Mouse (Mus musculus) intestine, embryonic 16.5 days (tissue): ENCODE data around the gene Gan. TPM values are rescaled to one million over a fixed set of nuclear protein-coding genes. Genes with fewer than 3 reads are reported as not detected.

Experiments
- ATAC-seq: fragments of 200-750 bp; cut with Nextera tagmentation; 2 replicates; pipeline ENCODE4 v1.8.0; 2017; ENCODE audit warnings: moderate TSS enrichment, moderate library complexity
- H3K27ac ChIP-seq: fragments of 300-500 bp; sonication (generic); 2 replicates; pipeline ENCODE4 v1.5.1; 2014; ENCODE audit warnings: mild to moderate bottlenecking, low read length
- H3K27me3 ChIP-seq: fragments of 300-500 bp; sonication (generic); replicated peaks from 2 replicates; pipeline ENCODE4 v1.6.1; 2014; ENCODE audit warnings: low read length, control low read depth, mixed read lengths; ENCODE audit not compliant: control insufficient read depth, insufficient read depth
- H3K36me3 ChIP-seq: fragments of 300-500 bp; sonication (generic); 2 replicates; pipeline ENCODE4 v1.6.1; 2014; ENCODE audit warnings: low read length, control low read depth; ENCODE audit not compliant: control insufficient read depth, insufficient read depth
- H3K4me1 ChIP-seq: fragments of 300-500 bp; sonication (generic); 2 replicates; pipeline ENCODE4 v1.6.1; 2014; ENCODE audit warnings: low read length, control low read depth, mixed read lengths; ENCODE audit not compliant: control insufficient read depth, insufficient read depth
- H3K4me2 ChIP-seq: fragments of 300-500 bp; sonication (generic); 2 replicates; pipeline ENCODE4 v1.6.1; 2014; ENCODE audit warnings: low read depth, low read length, control low read depth
- H3K4me3 ChIP-seq: fragments of 300-500 bp; sonication (generic); 2 replicates; pipeline ENCODE4 v1.5.1; 2014; ENCODE audit warnings: mild to moderate bottlenecking, low read length
- H3K9ac ChIP-seq: fragments of 300-500 bp; sonication (generic); 2 replicates; pipeline ENCODE4 v1.6.1; 2014; ENCODE audit warnings: low read depth, low read length
- H3K9me3 ChIP-seq: fragments of 300-500 bp; sonication (generic); 2 replicates; pipeline ENCODE4 v1.6.1; 2016; ENCODE audit warnings: low read length, control low read depth; ENCODE audit not compliant: control insufficient read depth
- WGBS: fragments of 180-500 bp; shearing (Covaris S2); extraction: QIAGEN DNeasy Blood & Tissue Kit; methylation state at CpG from one replicate; pipeline ENCODE4 v1.1.7; 2014; 5-methylcytosine and 5-hydroxymethylcytosine counted together
- polyA plus RNA-seq: library from polyadenylated mRNA; unstranded; fragments of >200 nt; fragmentation: Nextera tagmentation; extraction: Ambion mirVana; gene quantifications from 2 replicates; pipeline ENCODE4 v1.2.1, GENCODE M21; 2015

Gan gene
- polyA plus RNA-seq, 1 experiment from 2014 or later: 1.5 TPM

DNA sequence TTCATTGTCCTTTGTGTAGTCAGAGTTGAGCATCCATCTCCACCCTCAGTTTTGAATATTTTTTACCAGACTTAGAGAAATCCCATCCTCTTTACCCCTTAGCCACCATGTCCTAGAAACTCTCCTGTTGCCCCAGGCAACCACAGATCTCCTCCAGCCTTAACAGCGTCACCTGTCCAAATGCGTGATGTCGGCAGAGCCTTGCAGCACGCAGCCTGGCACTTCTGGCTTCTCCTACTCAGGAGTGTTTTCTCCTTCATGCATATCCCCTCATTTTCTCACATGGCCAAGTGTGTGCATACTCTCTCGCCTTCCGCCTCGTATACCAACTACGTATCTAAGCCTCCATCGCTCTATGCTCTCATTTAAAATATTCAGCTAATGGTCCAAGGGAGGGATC, 39.5 kb upstream of the Gan start:
- Histone ChIP-seq H3K4me1 (0 out of 2 replicates have a peak, but pooled peaks cover 9% of the 10 kb centered on the region), H3K36me3 (no peaks in the 10 kb centered on the region), H3K4me2 (no peak overlapping the region), H3K4me3 (no peak overlapping the region), H3K9me3 (no peaks in the 10 kb centered on the region), H3K27me3 (no peaks in the 10 kb centered on the region), H3K27ac (no peak overlapping the region), H3K9ac (no peak overlapping the region)
- ATAC-seq: no peak
- 89% methylated on average over 9 of the region's 9 CpGs for WGBS

DNA sequence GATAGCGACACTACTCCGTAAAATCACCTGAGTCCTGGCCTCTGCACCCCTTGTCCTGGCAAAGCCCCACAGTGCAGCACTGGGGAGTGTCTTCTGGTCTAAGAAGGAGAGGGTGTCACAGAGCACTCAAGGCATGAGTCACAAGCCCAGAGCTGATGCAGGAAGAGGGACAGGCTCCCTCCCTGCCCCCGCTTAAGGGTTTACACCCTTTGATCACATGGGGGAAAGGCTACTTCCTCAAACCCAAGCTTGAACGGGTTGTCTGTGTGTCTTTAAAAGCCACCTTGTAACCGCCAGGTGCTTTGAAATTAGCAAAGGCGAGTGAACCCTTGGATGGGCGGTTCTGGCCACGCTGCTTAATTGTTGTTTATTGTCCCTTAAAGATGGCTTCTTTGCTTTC, 36.7 kb upstream of the Gan start:
- Histone ChIP-seq H3K4me3 (no peak overlapping the region), H3K9me3 (no peaks in the 10 kb centered on the region), H3K9ac (no peak overlapping the region), H3K36me3 (no peaks in the 10 kb centered on the region), H3K27me3 (no peaks in the 10 kb centered on the region), H3K4me1 (no peaks in the 10 kb centered on the region), H3K27ac (peak overlapping the region; percentile 49), H3K4me2 (no peak overlapping the region)
- WGBS: 39% methylated on average over 8 of the region's 8 CpGs
- peak; percentile 82 for ATAC-seq

DNA sequence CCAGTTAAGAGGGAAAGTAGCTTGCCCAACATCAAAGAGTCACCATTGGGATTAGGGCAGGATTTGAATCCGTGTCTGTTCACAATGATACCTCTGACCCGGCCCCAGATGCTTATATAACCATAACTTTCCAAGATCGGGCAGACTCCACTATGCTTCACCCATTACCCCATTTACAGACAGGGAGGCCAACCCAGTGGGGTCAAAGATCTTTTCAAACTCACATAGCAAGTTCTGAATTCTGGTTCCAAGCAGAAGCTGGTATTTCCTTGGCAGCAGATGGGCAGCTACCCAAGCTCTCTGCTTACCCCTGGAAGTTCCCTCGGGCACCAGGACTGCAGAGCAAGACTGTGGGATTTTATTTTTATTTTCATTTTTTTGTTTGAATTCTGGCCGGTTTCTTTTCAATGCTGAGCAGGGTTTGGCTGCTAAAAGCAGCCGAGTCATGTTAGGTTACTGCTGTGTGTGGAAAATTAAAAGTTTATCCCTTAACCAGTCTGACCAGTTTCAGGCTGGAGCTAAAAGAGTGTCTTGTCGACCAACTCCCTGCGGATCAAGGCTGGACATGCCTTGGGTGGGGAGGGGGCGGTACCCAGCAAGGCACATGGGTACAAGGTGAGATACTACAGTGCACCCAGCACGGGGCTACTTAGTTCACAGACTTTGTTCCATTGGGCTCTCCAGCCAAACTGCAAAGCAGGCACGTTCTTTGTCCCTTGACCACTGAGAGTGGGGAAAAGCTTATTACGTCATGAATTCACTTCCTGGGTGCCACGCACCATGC, 33.9 kb upstream of the Gan start:
- Histone ChIP-seq H3K4me2 (peak overlapping the region; percentile 26; the same call in 1 of the 2 replicates), H3K27ac (peak overlapping the region; percentile 53), H3K9me3 (no peaks in the 10 kb centered on the region), H3K27me3 (no peaks in the 10 kb centered on the region), H3K9ac (peak overlapping the region; percentile 20; the same call in 1 of the 2 replicates), H3K36me3 (no peaks in the 10 kb centered on the region), H3K4me3 (no peak overlapping the region), H3K4me1 (no peaks in the 10 kb centered on the region)
- ATAC-seq: peak; percentile 85
- 52% methylated on average over 13 of the region's 13 CpGs for WGBS

DNA sequence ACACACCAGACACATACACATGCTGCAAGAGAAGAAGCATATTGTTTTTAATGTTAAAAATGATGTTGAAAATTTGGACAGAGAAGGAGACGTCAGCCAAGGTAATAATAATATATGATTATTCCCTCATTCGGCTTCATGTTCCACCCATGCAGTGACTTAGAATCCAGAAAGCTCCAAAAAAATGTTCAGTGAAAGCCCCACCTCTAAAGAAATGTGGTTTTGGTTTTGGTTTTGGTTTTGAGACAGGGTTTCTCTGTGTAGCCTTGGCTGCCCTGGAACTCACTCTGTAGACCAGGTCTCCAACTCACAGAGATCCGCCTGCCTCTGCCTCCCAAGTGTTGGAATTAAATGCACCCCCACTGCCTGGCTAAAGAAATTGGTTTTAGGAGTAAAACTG, 32.1 kb upstream of the Gan start:
- WGBS: 89% methylated on average over 3 of the region's 3 CpGs
- H3K36me3 ChIP-seq: no peaks in the 10 kb centered on the region
- no peaks in the 10 kb centered on the region for H3K9me3 ChIP-seq
- H3K4me1 ChIP-seq: no peaks in the 10 kb centered on the region
- no peaks in the 10 kb centered on the region for H3K27me3 ChIP-seq
- H3K4me3 ChIP-seq: no peak overlapping the region
- H3K9ac ChIP-seq: no peak overlapping the region
- H3K4me2 ChIP-seq: no peak overlapping the region
- H3K27ac ChIP-seq: no peak overlapping the region
- ATAC-seq: no peak

DNA sequence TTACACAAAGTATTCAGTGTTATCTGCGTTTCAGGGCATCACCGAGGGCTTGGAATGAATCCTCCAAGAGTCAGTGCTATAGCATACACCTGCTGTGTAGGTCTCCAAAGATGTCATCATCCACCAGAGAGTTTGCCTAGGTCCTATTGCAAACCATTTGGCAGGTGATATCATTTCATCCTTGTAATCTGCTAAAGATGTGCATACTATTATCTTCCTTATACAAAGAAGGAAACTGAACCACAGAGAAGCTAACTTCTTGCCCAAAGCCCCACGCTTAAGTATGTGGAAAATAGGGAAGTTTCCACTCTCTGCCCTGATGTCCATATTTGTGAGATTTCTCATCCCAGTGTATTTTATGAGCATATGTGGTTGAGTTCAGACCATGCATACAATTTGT, 31.5 kb upstream of the Gan start:
- ATAC-seq: no peak
- Histone ChIP-seq H3K9ac (no peak overlapping the region), H3K36me3 (no peaks in the 10 kb centered on the region), H3K4me2 (no peak overlapping the region), H3K4me3 (no peak overlapping the region), H3K4me1 (no peaks in the 10 kb centered on the region), H3K27me3 (no peaks in the 10 kb centered on the region), H3K27ac (no peak overlapping the region), H3K9me3 (no peaks in the 10 kb centered on the region)
- WGBS: 93% methylated on average over 3 of the region's 3 CpGs

DNA sequence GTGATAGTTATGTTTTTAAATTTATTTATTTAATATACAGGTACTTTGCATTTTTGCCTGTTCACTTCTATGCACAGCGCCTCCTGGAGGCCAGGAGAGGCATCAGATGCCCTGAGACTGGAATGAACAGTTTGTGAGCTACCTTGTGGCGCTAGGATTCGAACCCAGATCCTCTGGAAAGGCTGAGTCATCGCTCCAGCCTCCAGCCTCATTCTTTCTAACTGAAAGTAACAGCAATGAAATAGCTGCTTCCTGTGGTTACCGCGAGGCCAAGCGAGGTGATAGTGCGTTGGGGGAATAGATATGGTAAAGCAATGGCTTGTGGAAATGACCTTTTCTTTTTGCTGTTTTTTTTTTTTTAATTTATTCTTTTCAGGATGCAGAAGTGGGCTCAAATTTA, 30.9 kb upstream of the Gan start:
- no peak for ATAC-seq
- Histone ChIP-seq H3K4me2 (no peak overlapping the region), H3K27me3 (no peaks in the 10 kb centered on the region), H3K27ac (no peak overlapping the region), H3K9ac (no peak overlapping the region), H3K36me3 (no peaks in the 10 kb centered on the region), H3K9me3 (no peaks in the 10 kb centered on the region), H3K4me3 (no peak overlapping the region), H3K4me1 (no peaks in the 10 kb centered on the region)
- 85% methylated on average over 8 of the region's 8 CpGs for WGBS

DNA sequence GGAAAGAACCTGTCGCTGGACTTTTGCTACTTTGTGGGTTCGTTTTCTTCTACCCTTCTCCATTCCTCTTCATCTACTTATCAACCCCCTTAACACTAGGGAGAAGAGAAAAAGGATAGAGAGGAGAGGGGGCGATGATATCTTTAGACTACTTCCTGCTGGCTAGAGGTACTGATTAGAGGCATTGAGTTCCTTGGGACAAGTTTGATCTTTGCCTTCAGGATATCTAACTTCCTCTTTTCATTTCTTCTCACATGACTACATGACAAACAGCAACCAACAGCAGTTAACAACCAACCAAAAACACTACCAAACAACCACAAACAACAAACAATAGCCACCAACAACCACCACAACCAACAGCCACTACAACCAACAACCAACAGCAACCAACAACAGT, 24.2 kb upstream of the Gan start:
- H3K27ac ChIP-seq: no peak overlapping the region
- no peak overlapping the region for H3K4me3 ChIP-seq
- H3K36me3 ChIP-seq: no peaks in the 10 kb centered on the region
- WGBS: 80% methylated on average over 3 of the region's 3 CpGs
- H3K9ac ChIP-seq: no peak overlapping the region
- no peak for ATAC-seq
- no peaks in the 10 kb centered on the region for H3K4me1 ChIP-seq
- no peaks in the 10 kb centered on the region for H3K9me3 ChIP-seq
- no peak overlapping the region for H3K4me2 ChIP-seq
- H3K27me3 ChIP-seq: no peaks in the 10 kb centered on the region

DNA sequence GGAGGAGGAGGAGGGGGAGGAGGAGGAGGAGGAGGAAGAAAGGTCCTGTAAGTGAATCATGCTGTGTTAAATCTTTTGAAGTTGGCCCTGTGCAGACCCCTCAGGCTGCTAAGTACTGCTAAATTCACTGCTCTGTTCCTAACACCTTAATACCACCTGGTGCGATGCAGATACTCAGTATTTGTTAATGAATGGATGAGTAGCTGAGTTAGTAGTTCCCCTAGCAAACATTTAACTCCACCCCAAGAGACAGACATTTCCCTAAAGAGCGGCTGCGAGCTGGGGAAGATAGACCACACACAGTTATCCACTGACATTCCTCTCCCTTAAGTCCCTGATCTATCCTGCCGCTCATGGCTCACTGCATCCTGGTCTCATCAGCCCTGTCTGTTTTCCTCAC, 21.6 kb upstream of the Gan start:
- H3K27ac ChIP-seq: no peak overlapping the region
- H3K36me3 ChIP-seq: no peaks in the 10 kb centered on the region
- no peaks in the 10 kb centered on the region for H3K9me3 ChIP-seq
- H3K4me3 ChIP-seq: no peak overlapping the region
- ATAC-seq: no peak
- no peaks in the 10 kb centered on the region for H3K4me1 ChIP-seq
- H3K27me3 ChIP-seq: no peaks in the 10 kb centered on the region
- no peak overlapping the region for H3K4me2 ChIP-seq
- H3K9ac ChIP-seq: no peak overlapping the region
- 40% methylated on average over 4 of the region's 4 CpGs for WGBS

DNA sequence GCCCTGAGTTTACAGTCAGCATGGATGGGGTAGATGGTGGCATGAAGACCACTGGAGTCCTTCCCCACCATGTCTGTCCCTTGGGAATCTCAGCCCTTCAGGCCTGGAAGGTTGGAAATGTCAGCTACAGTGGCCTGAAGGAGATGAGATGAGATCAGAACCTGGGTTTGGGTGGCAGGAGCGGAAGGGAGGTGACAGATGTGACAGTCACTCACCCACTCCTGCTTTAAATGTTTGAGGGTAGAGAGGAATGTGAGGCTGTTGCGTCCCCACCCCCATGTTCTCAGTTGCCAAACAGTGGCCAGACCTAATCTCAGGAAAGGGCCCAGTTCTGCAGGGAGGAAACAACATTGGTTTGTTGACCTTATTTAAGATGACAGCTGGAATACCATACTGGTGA, 21.2 kb upstream of the Gan start:
- no peaks in the 10 kb centered on the region for H3K4me1 ChIP-seq
- H3K4me3 ChIP-seq: no peak overlapping the region
- WGBS: 41% methylated on average over 2 of the region's 2 CpGs
- no peaks in the 10 kb centered on the region for H3K36me3 ChIP-seq
- H3K27ac ChIP-seq: no peak overlapping the region
- no peak overlapping the region for H3K4me2 ChIP-seq
- no peak overlapping the region for H3K9ac ChIP-seq
- H3K9me3 ChIP-seq: no peaks in the 10 kb centered on the region
- no peaks in the 10 kb centered on the region for H3K27me3 ChIP-seq
- 0 out of 2 replicates have a peak, but pooled peaks have one; percentile 37 for ATAC-seq

DNA sequence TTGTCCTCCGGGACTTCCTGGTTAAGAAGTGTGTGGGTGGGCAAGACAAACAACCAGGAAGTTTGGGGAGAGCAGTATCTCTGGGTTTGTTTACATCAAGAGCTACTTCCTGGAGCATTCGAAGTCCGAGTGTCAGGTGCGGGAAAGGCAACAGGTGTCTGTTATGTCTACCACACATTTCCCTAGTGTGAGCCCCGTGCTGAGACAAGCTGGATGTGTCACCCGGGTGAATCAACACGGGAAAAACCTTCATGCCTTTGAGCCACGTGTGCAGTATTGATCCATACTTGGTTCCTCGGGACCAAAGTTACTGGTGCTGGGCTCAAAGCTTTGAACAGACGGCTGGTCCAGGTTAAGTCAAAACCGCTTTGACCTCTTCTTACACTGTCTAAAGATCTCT, 20.6 kb upstream of the Gan start:
- no peaks in the 10 kb centered on the region for H3K4me1 ChIP-seq
- no peak overlapping the region for H3K27ac ChIP-seq
- H3K9ac ChIP-seq: no peak overlapping the region
- peak; percentile 54; the same call in 1 of the 2 replicates for ATAC-seq
- H3K36me3 ChIP-seq: no peaks in the 10 kb centered on the region
- no peaks in the 10 kb centered on the region for H3K27me3 ChIP-seq
- H3K9me3 ChIP-seq: no peaks in the 10 kb centered on the region
- no peak overlapping the region for H3K4me2 ChIP-seq
- WGBS: 36% methylated on average over 11 of the region's 11 CpGs
- H3K4me3 ChIP-seq: no peak overlapping the region
